Mouse (Mus musculus) liver, postnatal 0 days (tissue): ENCODE data around the gene Spta1.

Experiments used
- CTCF ChIP-seq: sonication (generic); IDR thresholded peaks from 2 replicates; pipeline ENCODE4 v1.5.1; 2016; ENCODE audit warnings: antibody characterized with exemption, low read depth
- EP300 ChIP-seq: IDR thresholded peaks from 2 replicates; pipeline ENCODE4 v1.6.1; 2016; ENCODE audit warnings: antibody characterized with exemption, low read depth, mild to moderate bottlenecking

DNA sequence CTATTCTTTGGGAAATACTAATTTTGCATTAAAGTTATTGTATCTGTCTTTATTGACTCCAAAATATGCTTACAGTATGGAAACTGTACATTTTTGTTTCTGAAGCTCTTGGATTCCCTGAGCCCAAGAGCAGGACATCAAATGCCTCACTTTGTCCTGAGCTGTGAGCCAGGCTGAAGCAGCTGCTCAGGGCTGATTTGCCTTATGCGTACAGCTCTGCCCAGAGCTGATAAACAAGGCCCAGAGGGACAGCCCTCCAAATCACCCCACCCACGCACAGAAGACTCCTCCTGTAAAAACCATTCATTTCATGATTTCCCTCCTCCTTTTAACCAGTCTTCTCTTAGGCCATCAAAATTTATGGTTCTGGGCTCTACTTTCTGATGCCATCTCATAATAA lies 1.0 kb upstream of the Spta1 start:
- TF ChIP-seq CTCF (no peak), EP300 (peak; percentile 98)
